Mouse (Mus musculus) kidney, adult 2 months (tissue): Measurements from ENCODE around the gene Col5a1. TPM values are rescaled to one million over a fixed set of nuclear protein-coding genes. Genes with fewer than 3 reads are reported as not detected.

Experiments used
- DNase-seq: peaks from one replicate; pipeline ENCODE4 v3.0.0; 2021
- H3K27ac ChIP-seq: fragments of 200-500 bp; 2 replicates; pipeline ENCODE4 v1.5.1; 2012; ENCODE audit warnings: low read depth, low read length, control low read depth, inconsistent platforms; ENCODE audit not compliant: insufficient read depth
- H3K27me3 ChIP-seq: fragments of 200-500 bp; replicated peaks from 2 replicates; pipeline ENCODE4 v1.6.1; 2012; ENCODE audit warnings: mild to moderate bottlenecking, moderate library complexity, low read length, inconsistent platforms; ENCODE audit not compliant: control insufficient read depth, insufficient read depth
- H3K36me3 ChIP-seq: fragments of 200-500 bp; 2 replicates; pipeline ENCODE4 v1.6.1; 2012; ENCODE audit warnings: mild to moderate bottlenecking, moderate library complexity, low read length, inconsistent platforms; ENCODE audit not compliant: control insufficient read depth, insufficient read depth
- H3K4me1 ChIP-seq: fragments of 200-500 bp; 2 replicates; pipeline ENCODE4 v1.6.1; 2011; ENCODE audit warnings: low read length; ENCODE audit not compliant: control insufficient read depth, insufficient read depth
- H3K4me3 ChIP-seq: fragments of 200-500 bp; 2 replicates; pipeline ENCODE4 v1.5.1; 2011; ENCODE audit warnings: mild to moderate bottlenecking, low read depth, low read length, control low read depth; ENCODE audit not compliant: insufficient read depth
- CTCF ChIP-seq: fragments of 200-500 bp; conservative IDR thresholded peaks from 2 replicates; pipeline ENCODE4 v1.5.1; 2011; ENCODE audit warnings: low read depth, mild to moderate bottlenecking, control low read depth, low read length, moderate library complexity, mixed read lengths; ENCODE audit not compliant: insufficient read depth, insufficient read length
- POLR2A ChIP-seq: fragments of 200-500 bp; IDR thresholded peaks from one replicate; pipeline ENCODE4 v1.6.1; 2011; ENCODE audit warnings: low read depth, low read length, control low read depth
- WGBS: fragments of 180-500 bp; shearing (Covaris S2); methylation state at CpG from one replicate; pipeline ENCODE4 v1.1.7; 2018; 5-methylcytosine and 5-hydroxymethylcytosine counted together
- polyA plus RNA-seq: library from polyadenylated mRNA; depleted of rRNA; stranded (reverse); fragments of >200 nt; gene quantifications from 2 replicates; pipeline ENCODE4 v1.2.3, GENCODE M21; 2012

Col5a1 gene
- polyA plus RNA-seq, 1 experiment: 7.5 TPM

DNA sequence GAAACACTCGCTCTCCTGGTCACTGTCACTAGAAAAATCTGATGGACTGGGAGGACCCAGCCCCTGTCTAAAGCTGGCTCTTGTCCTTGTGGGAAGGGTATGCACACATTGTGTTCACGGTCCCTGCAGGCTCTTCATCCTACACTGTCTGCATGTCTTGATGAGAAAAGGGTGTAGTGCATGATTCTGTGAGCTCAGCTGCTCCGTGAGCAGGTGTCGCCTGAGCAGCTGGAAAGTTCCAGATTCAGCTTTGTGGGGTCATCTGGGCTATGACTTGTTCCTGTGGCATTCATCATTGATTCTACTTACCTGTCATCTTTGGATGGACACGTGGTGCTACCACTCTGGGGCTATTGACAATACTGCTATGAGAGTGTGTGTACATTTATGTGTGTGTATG lies 61.7 kb downstream of the Col5a1 start:
- no peak for TF ChIP-seq CTCF
- no peak for TF ChIP-seq POLR2A
- no peak for DNase-seq
- no peak overlapping the region for H3K4me3 ChIP-seq
- H3K27me3 ChIP-seq: no peaks in the 10 kb centered on the region
- H3K27ac ChIP-seq: no peak overlapping the region
- H3K36me3 ChIP-seq: no peaks in the 10 kb centered on the region
- 92% methylated on average over 5 of the region's 5 CpGs for WGBS
- no peaks in the 10 kb centered on the region for H3K4me1 ChIP-seq

DNA sequence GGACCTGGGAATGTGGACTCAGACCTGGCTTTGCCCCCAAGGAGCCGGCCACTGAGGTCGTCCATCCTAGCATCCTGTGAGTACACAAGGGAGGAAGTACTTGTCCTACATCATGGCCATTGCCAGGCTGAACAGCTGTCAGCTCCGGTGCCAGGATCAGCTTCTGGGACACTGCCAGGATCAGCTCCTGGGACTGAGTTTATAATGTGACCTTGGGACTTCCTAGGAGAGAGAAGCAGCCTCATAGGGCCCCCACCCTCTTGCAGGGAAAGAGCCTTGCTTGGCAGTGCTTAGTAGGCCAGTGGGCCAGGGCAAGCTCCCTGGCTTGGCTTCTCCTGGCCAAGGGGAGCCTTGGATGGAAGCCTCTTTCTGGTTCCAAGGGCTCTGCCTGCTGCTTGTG lies 67.6 kb downstream of the Col5a1 start:
- H3K27me3 ChIP-seq: no peaks in the 10 kb centered on the region
- no peaks in the 10 kb centered on the region for H3K4me1 ChIP-seq
- no peak overlapping the region for H3K27ac ChIP-seq
- peak; percentile 46 for DNase-seq
- 33% methylated on average over 3 of the region's 3 CpGs for WGBS
- no peak overlapping the region for H3K4me3 ChIP-seq
- H3K36me3 ChIP-seq: no peaks in the 10 kb centered on the region
- no peak for TF ChIP-seq CTCF
- no peak for TF ChIP-seq POLR2A

DNA sequence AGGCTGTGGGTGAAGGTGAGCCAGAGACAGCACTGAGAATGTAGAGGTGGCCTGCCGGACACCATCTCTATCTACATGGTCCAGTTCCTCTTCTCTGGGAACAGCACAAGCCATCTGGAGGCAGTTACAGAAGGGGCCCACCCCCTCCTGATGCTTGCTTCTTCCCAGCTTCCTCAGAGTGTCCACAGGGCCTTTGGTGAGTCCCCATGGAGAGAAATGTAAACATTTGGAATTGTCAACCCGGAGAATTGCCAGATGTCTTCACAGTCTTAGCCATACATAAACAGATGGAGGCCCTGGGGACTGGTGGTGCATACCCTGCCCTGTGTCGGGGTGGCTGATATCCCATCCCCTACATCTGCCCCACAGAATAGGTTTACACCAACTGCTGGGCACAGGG lies 68.7 kb downstream of the Col5a1 start:
- H3K36me3 ChIP-seq: no peaks in the 10 kb centered on the region
- DNase-seq: no peak
- no peak overlapping the region for H3K27ac ChIP-seq
- no peaks in the 10 kb centered on the region for H3K27me3 ChIP-seq
- no peak overlapping the region for H3K4me3 ChIP-seq
- 68% methylated on average over 3 of the region's 3 CpGs for WGBS
- no peak for TF ChIP-seq POLR2A
- no peak for TF ChIP-seq CTCF
- H3K4me1 ChIP-seq: no peaks in the 10 kb centered on the region

DNA sequence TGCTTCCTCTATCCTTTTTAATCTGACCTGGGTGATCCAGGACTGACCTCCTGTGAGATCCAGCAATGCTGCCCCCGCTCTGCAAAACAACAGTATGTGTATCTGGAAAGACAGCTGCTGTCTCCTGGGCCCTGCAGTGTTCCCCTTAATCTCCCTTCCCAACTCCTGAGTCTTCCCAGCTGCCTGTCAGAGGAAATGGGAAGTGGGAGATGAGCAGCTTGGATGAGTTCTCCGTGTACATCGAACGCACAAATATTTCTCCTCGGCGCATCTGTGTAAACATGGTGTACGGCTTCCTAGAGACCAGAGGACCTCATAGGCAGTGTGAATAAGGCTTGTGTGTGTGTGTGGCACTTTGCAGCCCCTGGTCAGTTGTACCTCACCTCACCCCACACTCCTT lies 70.5 kb downstream of the Col5a1 start:
- DNase-seq: peak; percentile 20
- TF ChIP-seq POLR2A: no peak
- TF ChIP-seq CTCF: no peak
- Histone ChIP-seq H3K4me3 (no peak overlapping the region), H3K27ac (no peak overlapping the region; the same call in 1 of the 2 replicates), H3K4me1 (no peaks in the 10 kb centered on the region), H3K36me3 (no peaks in the 10 kb centered on the region), H3K27me3 (no peaks in the 10 kb centered on the region)
- WGBS: 70% methylated on average over 7 of the region's 7 CpGs

DNA sequence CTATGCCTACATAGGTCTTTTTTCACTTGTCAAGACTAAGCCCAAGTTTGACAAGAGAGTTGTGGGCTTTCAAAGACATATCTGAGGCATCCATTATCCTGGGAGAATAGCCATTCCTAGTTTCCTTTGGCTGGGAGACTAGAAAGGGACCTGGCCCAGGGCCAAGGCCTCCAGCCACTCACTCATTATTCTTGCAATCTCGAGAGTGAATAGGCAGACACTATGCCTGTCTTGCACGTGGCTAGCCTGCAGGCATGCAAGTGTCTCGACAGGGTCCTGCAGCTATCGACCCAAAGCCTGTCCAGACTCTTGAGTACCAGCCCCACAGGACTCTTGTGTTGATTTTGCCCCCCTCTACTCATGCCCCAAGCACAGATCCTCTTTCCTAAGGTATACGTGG lies 71.0 kb downstream of the Col5a1 start:
- no peak for TF ChIP-seq POLR2A
- TF ChIP-seq CTCF: no peak
- no peaks in the 10 kb centered on the region for H3K36me3 ChIP-seq
- no peaks in the 10 kb centered on the region for H3K27me3 ChIP-seq
- no peak overlapping the region for H3K4me3 ChIP-seq
- no peak overlapping the region for H3K27ac ChIP-seq
- DNase-seq: peak; percentile 49
- WGBS: 33% methylated on average over 5 of the region's 5 CpGs
- H3K4me1 ChIP-seq: no peaks in the 10 kb centered on the region

- TF ChIP-seq CTCF (no peak), POLR2A (no peak)
- WGBS: 57% methylated on average over 6 of the region's 6 CpGs
- H3K27ac ChIP-seq: no peak overlapping the region
- DNase-seq: no peak
- no peaks in the 10 kb centered on the region for H3K36me3 ChIP-seq
- H3K27me3 ChIP-seq: no peaks in the 10 kb centered on the region
- no peak overlapping the region for H3K4me3 ChIP-seq
- no peaks in the 10 kb centered on the region for H3K4me1 ChIP-seq
Observed at GRCm38 (mm10) chr2:27959275-27959674, 73.0 kb downstream of the Col5a1 start.

- 80% methylated on average over 2 of the region's 2 CpGs for whole genome bisulfite sequencing
- H3K27ac ChIP-seq: no peak overlapping the region
- no peak for TF ChIP-seq POLR2A
- no peak for TF ChIP-seq CTCF
Observed at GRCm38 (mm10) chr2:27961190-27961589, 75.0 kb downstream of the Col5a1 start.

DNA sequence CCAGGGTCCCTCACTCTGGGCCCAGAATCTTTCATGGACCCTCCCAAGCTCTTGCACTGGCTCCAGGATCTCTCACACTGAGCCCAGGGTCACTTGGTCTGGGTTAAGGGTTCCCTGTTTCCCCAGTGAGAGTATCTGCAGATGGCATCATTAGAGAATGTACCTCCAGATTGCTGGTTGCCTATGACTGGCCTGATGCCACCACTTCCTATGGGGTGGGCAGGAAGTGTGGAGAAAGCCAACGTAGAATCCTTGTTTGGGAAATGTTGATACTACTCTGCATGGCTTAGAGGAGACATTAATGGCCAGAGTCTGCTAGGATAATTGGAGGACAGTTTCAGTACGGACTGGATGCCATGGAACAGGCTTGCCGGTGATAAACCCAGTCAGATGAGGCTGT lies 76.2 kb downstream of the Col5a1 start:
- Histone ChIP-seq H3K4me3 (no peak overlapping the region), H3K27ac (no peak overlapping the region), H3K27me3 (no peaks in the 10 kb centered on the region), H3K36me3 (no peaks in the 10 kb centered on the region), H3K4me1 (no peaks in the 10 kb centered on the region)
- no peak for TF ChIP-seq CTCF
- no peak for TF ChIP-seq POLR2A
- WGBS: 72% methylated on average over 3 of the region's 3 CpGs
- DNase-seq: no peak

More at GRCm38 (mm10) chr2:27961190-27961589, 75.0 kb downstream of the Col5a1 start:
- no peaks in the 10 kb centered on the region for H3K4me1 ChIP-seq
- DNase-seq: peak; percentile 9
- H3K27me3 ChIP-seq: no peaks in the 10 kb centered on the region
- no peaks in the 10 kb centered on the region for H3K36me3 ChIP-seq
- H3K4me3 ChIP-seq: no peak overlapping the region
